Mouse (Mus musculus): ENCODE measurements around the gene Zfp36. TPM values are rescaled to one million over a fixed set of nuclear protein-coding genes. Genes with fewer than 3 reads are reported as not detected.
"Not testable (repeated sequence)": the region's sequence is repeated elsewhere in the genome, so short reads cannot be mapped to it uniquely, and the experiment has no call there.

Gene Zfp36
- polyA plus RNA-seq, 1 experiment from 2014 or later, result 5.1 TPM

GRCm38 (mm10) chr7:28395425-28395824 lies 15.4 kb upstream of the Zfp36 start:
- peaks cover 59% of the 10 kb centered on the region for H3K36me3 ChIP-seq (replicated peaks)
- no peaks in the 10 kb centered on the region for H3K27me3 ChIP-seq
- no peak for ATAC-seq (ENCODE audit: low FRiP score)

GRCm38 (mm10) chr7:28393272-28393951 lies 13.4 kb upstream of the Zfp36 start:
- no peak for ATAC-seq (ENCODE audit: low FRiP score)
- H3K4me1 ChIP-seq, result peaks cover 22% of the 10 kb centered on the region
- peak overlapping the region; percentile 76 for H3K27ac ChIP-seq
- no peaks in the 10 kb centered on the region for H3K27me3 ChIP-seq
- H3K9ac ChIP-seq, result peak overlapping the region; percentile 86
- H3K9me3 ChIP-seq, result no peaks in the 10 kb centered on the region
- peak overlapping the region; percentile 99 for H3K4me2 ChIP-seq
- WGBS, result 6% methylated on average over 22 of the region's 22 CpGs
- peaks cover 60% of the 10 kb centered on the region for H3K36me3 ChIP-seq (replicated peaks)
- H3K4me3 ChIP-seq (replicated peaks), result peak overlapping the region; percentile 90

More at GRCm38 (mm10) chr7:28395425-28395824, 15.4 kb upstream of the Zfp36 start:
- Histone ChIP-seq H3K4me3 (replicated peaks) (no peak overlapping the region), H3K4me1 (peaks cover 22% of the 10 kb centered on the region), H3K4me2 (no peak overlapping the region), H3K9me3 (no peaks in the 10 kb centered on the region), H3K9ac (no peak overlapping the region), H3K27ac (no peak overlapping the region)
- 96% methylated on average over 4 of the region's 4 CpGs for WGBS

GRCm38 (mm10) chr7:28392429-28393271 lies 12.6 kb upstream of the Zfp36 start, which contains the start of the genes Med29 and Paf1:
Gene Med29 (minus strand): TSS chr7:28392708.
Gene Paf1 (plus strand): TSS chr7:28392951.
- no peaks in the 10 kb centered on the region for H3K27me3 ChIP-seq
- ATAC-seq (ENCODE audit: low FRiP score), result peak; percentile 98
- under 1% methylated on average over 58 of the region's 58 CpGs for WGBS
- no peaks in the 10 kb centered on the region for H3K9me3 ChIP-seq
- peaks cover 22% of the 10 kb centered on the region for H3K4me1 ChIP-seq
- H3K4me2 ChIP-seq, result peak within 1 kb of the TSS; percentile 99
- H3K27ac ChIP-seq, result peak within 1 kb of the TSS; percentile 76
- H3K36me3 ChIP-seq (replicated peaks), result peaks cover 60% of the 10 kb centered on the region
- peak within 1 kb of the TSS; percentile 86 for H3K9ac ChIP-seq
- H3K4me3 ChIP-seq (replicated peaks), result peak within 1 kb of the TSS; percentile 90

- no peak overlapping the region for H3K9ac ChIP-seq
- no peak for ATAC-seq (ENCODE audit: low FRiP score)
- no peak overlapping the region for H3K4me2 ChIP-seq
- no peak overlapping the region for H3K27ac ChIP-seq
- peaks cover 22% of the 10 kb centered on the region for H3K4me1 ChIP-seq
- WGBS, result 94% methylated on average over 3 of the region's 3 CpGs
- no peaks in the 10 kb centered on the region for H3K9me3 ChIP-seq
- H3K36me3 ChIP-seq (replicated peaks), result peaks cover 56% of the 10 kb centered on the region
- H3K27me3 ChIP-seq, result no peaks in the 10 kb centered on the region
- no peak overlapping the region for H3K4me3 ChIP-seq (replicated peaks)
Observed at GRCm38 (mm10) chr7:28390331-28390730, 10.3 kb upstream of the Zfp36 start.

- H3K27me3 ChIP-seq; H3K9ac ChIP-seq; H3K4me3 ChIP-seq (replicated peaks); ATAC-seq (ENCODE audit: low FRiP score); H3K27ac ChIP-seq; H3K4me2 ChIP-seq; H3K9me3 ChIP-seq: not testable (repeated sequence)
- WGBS, result 87% methylated on average over 7 of the region's 7 CpGs
- Histone ChIP-seq H3K4me1 (peaks cover 17% of the 10 kb centered on the region), H3K36me3 (replicated peaks) (peaks cover 50% of the 10 kb centered on the region)
Observed at GRCm38 (mm10) chr7:28387384-28387783, 7.3 kb upstream of the Zfp36 start.

- not testable (repeated sequence) for H3K27me3 ChIP-seq; ATAC-seq (ENCODE audit: low FRiP score); H3K4me3 ChIP-seq (replicated peaks); H3K9ac ChIP-seq; H3K4me2 ChIP-seq; H3K27ac ChIP-seq; H3K9me3 ChIP-seq
- peaks cover 21% of the 10 kb centered on the region for H3K4me1 ChIP-seq
- 76% methylated on average over 6 of the region's 6 CpGs for WGBS
- H3K36me3 ChIP-seq (replicated peaks), result peaks cover 50% of the 10 kb centered on the region
Observed at GRCm38 (mm10) chr7:28386877-28387276, 6.8 kb upstream of the Zfp36 start.

GRCm38 (mm10) chr7:28386462-28386861 lies 6.4 kb upstream of the Zfp36 start:
- ATAC-seq (ENCODE audit: low FRiP score), result peak; percentile 71
- H3K27ac ChIP-seq, result no peak overlapping the region
- peaks cover 21% of the 10 kb centered on the region for H3K4me1 ChIP-seq
- H3K4me3 ChIP-seq (replicated peaks), result no peak overlapping the region; the same call in 1 of the 2 replicates
- no peaks in the 10 kb centered on the region; the same call in 1 of the 2 replicates for H3K27me3 ChIP-seq
- no peak overlapping the region for H3K4me2 ChIP-seq
- H3K9ac ChIP-seq, result no peak overlapping the region
- peaks cover 50% of the 10 kb centered on the region for H3K36me3 ChIP-seq (replicated peaks)
- 29% methylated on average over 4 of the region's 4 CpGs for WGBS
- no peaks in the 10 kb centered on the region for H3K9me3 ChIP-seq

GRCm38 (mm10) chr7:28386007-28386406 lies 6.0 kb upstream of the Zfp36 start:
- H3K4me2 ChIP-seq, result no peak overlapping the region
- no peaks in the 10 kb centered on the region for H3K9me3 ChIP-seq
- H3K36me3 ChIP-seq (replicated peaks), result peaks cover 50% of the 10 kb centered on the region
- no peak overlapping the region for H3K4me3 ChIP-seq (replicated peaks)
- ATAC-seq (ENCODE audit: low FRiP score), result no peak
- H3K9ac ChIP-seq, result no peak overlapping the region
- no peak overlapping the region for H3K27ac ChIP-seq
- peaks cover 21% of the 10 kb centered on the region for H3K4me1 ChIP-seq
- WGBS, result 87% methylated on average over 7 of the region's 7 CpGs
- H3K27me3 ChIP-seq, result no peaks in the 10 kb centered on the region; the same call in 1 of the 2 replicates

- no peak overlapping the region for H3K4me3 ChIP-seq (replicated peaks)
- no peaks in the 10 kb centered on the region; the same call in 1 of the 2 replicates for H3K27me3 ChIP-seq
- no peaks in the 10 kb centered on the region for H3K9me3 ChIP-seq
- peaks cover 44% of the 10 kb centered on the region for H3K36me3 ChIP-seq (replicated peaks)
- H3K4me2 ChIP-seq, result no peak overlapping the region
- ATAC-seq (ENCODE audit: low FRiP score), result no peak
- no peak overlapping the region for H3K9ac ChIP-seq
- 89% methylated on average over 9 of the region's 9 CpGs for WGBS
- peaks cover 23% of the 10 kb centered on the region for H3K4me1 ChIP-seq
- no peak overlapping the region for H3K27ac ChIP-seq
Observed at GRCm38 (mm10) chr7:28385196-28385595, 5.1 kb upstream of the Zfp36 start.

GRCm38 (mm10) chr7:28384162-28384561 lies 4.1 kb upstream of the Zfp36 start:
- Histone ChIP-seq H3K27me3 (no peaks in the 10 kb centered on the region; the same call in 1 of the 2 replicates), H3K4me1 (peaks cover 28% of the 10 kb centered on the region), H3K36me3 (replicated peaks) (peaks cover 34% of the 10 kb centered on the region), H3K27ac (no peak overlapping the region), H3K9ac (no peak overlapping the region), H3K9me3 (no peaks in the 10 kb centered on the region), H3K4me3 (replicated peaks) (no peak overlapping the region), H3K4me2 (no peak overlapping the region)
- WGBS, result 81% methylated on average over 6 of the region's 6 CpGs
- no peak for ATAC-seq (ENCODE audit: low FRiP score)

- Histone ChIP-seq H3K27ac (no peak overlapping the region), H3K9ac (no peak overlapping the region), H3K4me3 (replicated peaks) (no peak overlapping the region), H3K4me1 (peaks cover 33% of the 10 kb centered on the region), H3K9me3 (no peaks in the 10 kb centered on the region), H3K36me3 (replicated peaks) (peaks cover 28% of the 10 kb centered on the region), H3K4me2 (no peak overlapping the region), H3K27me3 (no peaks in the 10 kb centered on the region; the same call in 1 of the 2 replicates)
- 83% methylated on average over 4 of the region's 4 CpGs for WGBS
- ATAC-seq (ENCODE audit: low FRiP score), result no peak
Observed at GRCm38 (mm10) chr7:28383606-28384005, 3.6 kb upstream of the Zfp36 start.

GRCm38 (mm10) chr7:28382981-28383396 lies 2.9 kb upstream of the Zfp36 start:
- Histone ChIP-seq H3K4me2 (no peak overlapping the region), H3K9ac (no peak overlapping the region), H3K9me3 (no peaks in the 10 kb centered on the region), H3K27ac (peak overlapping the region; percentile 59), H3K36me3 (replicated peaks) (peaks cover 22% of the 10 kb centered on the region), H3K4me1 (peaks cover 40% of the 10 kb centered on the region), H3K4me3 (replicated peaks) (no peak overlapping the region), H3K27me3 (peaks cover 3% of the 10 kb centered on the region)
- ATAC-seq (ENCODE audit: low FRiP score), result no peak
- 81% methylated on average over 11 of the region's 11 CpGs for WGBS
